Mouse (Mus musculus) splenic B cell, adult 2 months (primary cell): Measurements from ENCODE around the gene Tmc3.

Source experiments
- DNase-seq: peaks from one replicate; pipeline ENCODE4 v3.0.0-alpha.2; 2011; ENCODE audit warnings: low read depth, low spot score
- H3K27me3 ChIP-seq: 2 replicates; pipeline ENCODE4 v1.6.1; 2012; ENCODE audit warnings: mild to moderate bottlenecking, low read length, moderate library complexity, mixed read lengths; ENCODE audit not compliant: control insufficient read depth, poor library complexity, insufficient read depth, severe bottlenecking
- H3K36me3 ChIP-seq: 2 replicates; pipeline ENCODE4 v1.6.1; 2012; ENCODE audit warnings: mild to moderate bottlenecking, low read length, moderate library complexity, mixed read lengths; ENCODE audit not compliant: control insufficient read depth, poor library complexity, insufficient read depth, severe bottlenecking

Gene Tmc3

GRCm38 (mm10) chr7:83661763-83662162 lies 77.0 kb downstream of the Tmc3 start:
- no peak for DNase-seq
- Histone ChIP-seq H3K27me3 (no peaks in the 10 kb centered on the region), H3K36me3 (no peaks in the 10 kb centered on the region)

- no peaks in the 10 kb centered on the region for H3K36me3 ChIP-seq
- no peak for DNase-seq
- H3K27me3 ChIP-seq: no peaks in the 10 kb centered on the region
Observed at GRCm38 (mm10) chr7:83662711-83663375, 78.1 kb downstream of the Tmc3 start.

GRCm38 (mm10) chr7:83666087-83666595 lies 81.4 kb downstream of the Tmc3 start:
- Histone ChIP-seq H3K27me3 (no peaks in the 10 kb centered on the region), H3K36me3 (no peaks in the 10 kb centered on the region)
- no peak for DNase-seq

GRCm38 (mm10) chr7:83667936-83668645 lies 83.4 kb downstream of the Tmc3 start:
- DNase-seq: no peak
- Histone ChIP-seq H3K36me3 (no peaks in the 10 kb centered on the region), H3K27me3 (no peaks in the 10 kb centered on the region)

GRCm38 (mm10) chr7:83668724-83669123 lies 84.0 kb downstream of the Tmc3 start:
- no peak for DNase-seq
- no peaks in the 10 kb centered on the region for H3K36me3 ChIP-seq
- no peaks in the 10 kb centered on the region for H3K27me3 ChIP-seq

GRCm38 (mm10) chr7:83671573-83671972 lies 86.8 kb downstream of the Tmc3 start:
- no peaks in the 10 kb centered on the region for H3K36me3 ChIP-seq

More at GRCm38 (mm10) chr7:83671573-83671972, 86.8 kb downstream of the Tmc3 start:
- H3K27me3 ChIP-seq: no peaks in the 10 kb centered on the region
- no peak for DNase-seq
